Mouse (Mus musculus): ENCODE results near the gene Pp2d1. TPM values are rescaled to one million over a fixed set of nuclear protein-coding genes. Genes with fewer than 3 reads are reported as not detected.

Pp2d1 gene
- polyA plus RNA-seq, 1 experiment from 2014 or later: 0.15 TPM

DNA sequence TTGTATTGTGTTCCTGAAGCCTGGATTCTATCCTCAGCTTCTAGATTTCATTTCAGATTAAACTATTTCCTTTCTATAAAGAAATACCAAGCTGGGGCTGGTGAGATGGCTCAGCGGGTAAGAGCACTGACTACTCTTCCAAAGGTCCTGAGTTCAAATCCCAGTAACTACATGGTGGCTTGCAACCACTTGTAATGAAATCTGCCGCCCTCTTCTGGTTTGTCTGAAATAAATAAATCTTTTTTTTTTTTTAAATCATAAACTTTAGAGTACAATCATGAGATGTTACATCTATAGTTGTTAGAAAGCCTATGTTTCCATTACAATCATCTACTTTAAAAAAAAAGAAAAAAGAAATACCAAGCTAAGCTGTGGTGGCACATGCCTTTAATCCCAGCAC lies 36.3 kb downstream of the Pp2d1 start:
- Histone ChIP-seq H3K27me3 (ENCODE audit: low read depth, poor library complexity, severe bottlenecking) (no peaks in the 10 kb centered on the region), H3K4me1 (no peaks in the 10 kb centered on the region), H3K9me3 (replicated peaks) (no peaks in the 10 kb centered on the region), H3K4me3 (no peak overlapping the region), H3K27ac (replicated peaks) (no peak overlapping the region), H3K36me3 (peaks cover 86% of the 10 kb centered on the region)
- WGBS: 90% methylated on average over 2 of the region's 2 CpGs
- DNase-seq (ENCODE audit: low spot score): no peak

- 87% methylated on average over 1 of the region's 1 CpGs for WGBS
- Histone ChIP-seq H3K36me3 (peaks cover 94% of the 10 kb centered on the region), H3K27ac (replicated peaks) (no peak overlapping the region), H3K9me3 (replicated peaks) (no peaks in the 10 kb centered on the region), H3K27me3 (ENCODE audit: low read depth, poor library complexity, severe bottlenecking) (no peaks in the 10 kb centered on the region), H3K4me3 (no peak overlapping the region), H3K4me1 (no peaks in the 10 kb centered on the region)
- no peak for DNase-seq (ENCODE audit: low spot score)
Measured at GRCm38 (mm10) chr17:53489007-53489378, 50.3 kb downstream of the Pp2d1 start.

DNA sequence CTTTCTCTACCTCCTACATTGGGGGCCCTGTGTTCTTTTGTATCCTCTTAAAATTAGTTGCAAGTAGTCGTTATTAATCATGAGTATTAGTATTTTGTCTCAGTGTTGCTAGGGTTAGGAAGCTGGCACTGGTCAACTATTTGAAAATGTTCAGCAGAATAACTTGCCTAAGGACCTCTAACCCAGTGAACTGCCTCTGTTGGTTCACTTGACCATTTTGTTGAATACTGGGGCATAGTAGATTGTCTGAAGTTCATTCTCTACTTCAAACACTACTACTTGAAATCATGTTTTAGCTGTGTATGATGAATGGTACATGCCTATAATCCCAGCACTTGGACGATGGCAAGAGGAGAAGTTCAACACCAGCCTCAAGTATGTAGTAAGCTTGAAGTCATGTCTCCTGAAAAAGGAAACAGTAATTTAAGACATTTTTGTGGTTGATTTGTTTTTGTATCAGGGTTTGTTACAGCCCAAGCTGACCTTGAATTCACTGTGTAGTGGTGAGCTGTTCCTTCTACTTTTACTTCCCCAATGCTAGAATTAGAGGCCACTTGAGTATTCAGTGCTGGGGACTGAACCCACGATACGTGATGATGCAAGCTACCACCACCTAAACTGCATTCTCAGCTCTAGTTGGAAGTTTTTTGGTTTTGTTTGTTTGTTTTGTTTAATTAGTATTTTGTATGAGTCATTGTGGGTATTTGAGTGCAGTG lies 50.8 kb downstream of the Pp2d1 start:
- Histone ChIP-seq H3K27me3 (ENCODE audit: low read depth, poor library complexity, severe bottlenecking) (no peaks in the 10 kb centered on the region), H3K27ac (replicated peaks) (no peak overlapping the region), H3K4me1 (no peaks in the 10 kb centered on the region), H3K4me3 (no peak overlapping the region), H3K36me3 (peaks cover 93% of the 10 kb centered on the region), H3K9me3 (replicated peaks) (no peaks in the 10 kb centered on the region)
- WGBS: 92% methylated on average over 4 of the region's 4 CpGs
- DNase-seq (ENCODE audit: low spot score): no peak

DNA sequence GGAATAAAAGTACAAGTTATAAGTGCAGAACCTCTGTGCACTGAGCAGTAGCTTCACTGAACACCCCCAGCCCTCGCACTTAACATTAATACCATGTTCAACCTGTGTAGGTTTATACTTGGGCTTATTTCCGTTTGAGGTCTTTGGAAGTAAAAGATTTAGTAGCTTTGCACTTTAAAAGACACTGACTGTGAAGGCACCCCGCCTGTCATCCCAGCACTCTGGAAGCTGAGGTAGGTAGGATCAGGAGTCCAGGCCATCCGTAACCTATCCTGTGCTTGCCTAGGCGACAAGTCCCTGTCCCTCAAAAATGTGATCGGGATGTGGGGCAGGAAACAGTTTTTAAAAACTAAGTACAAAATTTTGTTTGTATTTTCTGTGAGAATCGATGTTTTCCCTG lies 58.8 kb downstream of the Pp2d1 start:
- no peak for DNase-seq (ENCODE audit: low spot score)
- Histone ChIP-seq H3K9me3 (replicated peaks) (no peaks in the 10 kb centered on the region), H3K27me3 (ENCODE audit: low read depth, poor library complexity, severe bottlenecking) (no peaks in the 10 kb centered on the region), H3K27ac (replicated peaks) (no peak overlapping the region), H3K4me3 (peak overlapping the region; percentile 77), H3K4me1 (peaks cover 24% of the 10 kb centered on the region), H3K36me3 (peaks cover 21% of the 10 kb centered on the region)
- WGBS: 58% methylated on average over 7 of the region's 7 CpGs

- DNase-seq (ENCODE audit: low spot score): peak; percentile 69
Measured at GRCm38 (mm10) chr17:53479604-53480041, 59.6 kb downstream of the Pp2d1 start.

GRCm38 (mm10) chr17:53478858-53479603 lies 60.2 kb downstream of the Pp2d1 start, which contains the start of gene Rab5a:
Gene Rab5a (plus strand): TSS chr17:53479234.
- Histone ChIP-seq H3K4me1 (peaks cover 24% of the 10 kb centered on the region), H3K27me3 (ENCODE audit: low read depth, poor library complexity, severe bottlenecking) (no peaks in the 10 kb centered on the region), H3K9me3 (replicated peaks) (no peaks in the 10 kb centered on the region), H3K27ac (replicated peaks) (peak within 1 kb of the TSS; percentile 95), H3K36me3 (peaks cover 7% of the 10 kb centered on the region), H3K4me3 (peak within 1 kb of the TSS; percentile 77)
- WGBS: under 1% methylated on average over 80 of the region's 82 CpGs
- DNase-seq (ENCODE audit: low spot score): peak; percentile 99

More at GRCm38 (mm10) chr17:53479604-53480041, 59.6 kb downstream of the Pp2d1 start:
- Histone ChIP-seq H3K27me3 (ENCODE audit: low read depth, poor library complexity, severe bottlenecking) (no peaks in the 10 kb centered on the region), H3K4me1 (peaks cover 24% of the 10 kb centered on the region), H3K36me3 (peaks cover 13% of the 10 kb centered on the region), H3K9me3 (replicated peaks) (no peaks in the 10 kb centered on the region), H3K4me3 (peak overlapping the region; percentile 77), H3K27ac (replicated peaks) (peak overlapping the region; percentile 95)
- under 1% methylated on average over 32 of the region's 33 CpGs for WGBS

- Histone ChIP-seq H3K4me3 (peak overlapping the region; percentile 77), H3K4me1 (peaks cover 24% of the 10 kb centered on the region), H3K36me3 (0 out of 2 replicates have a peak, but pooled peaks cover 3% of the 10 kb centered on the region), H3K9me3 (replicated peaks) (no peaks in the 10 kb centered on the region), H3K27ac (replicated peaks) (peak overlapping the region; percentile 95), H3K27me3 (ENCODE audit: low read depth, poor library complexity, severe bottlenecking) (no peaks in the 10 kb centered on the region)
- WGBS: 11% methylated on average over 15 of the region's 15 CpGs
- no peak for DNase-seq (ENCODE audit: low spot score)
Measured at GRCm38 (mm10) chr17:53478066-53478857, 61.0 kb downstream of the Pp2d1 start.

GRCm38 (mm10) chr17:53468697-53469096 lies 70.6 kb downstream of the Pp2d1 start:
- H3K27me3 ChIP-seq (ENCODE audit: low read depth, poor library complexity, severe bottlenecking): no peaks in the 10 kb centered on the region
- H3K9me3 ChIP-seq (replicated peaks): no peaks in the 10 kb centered on the region

DNA sequence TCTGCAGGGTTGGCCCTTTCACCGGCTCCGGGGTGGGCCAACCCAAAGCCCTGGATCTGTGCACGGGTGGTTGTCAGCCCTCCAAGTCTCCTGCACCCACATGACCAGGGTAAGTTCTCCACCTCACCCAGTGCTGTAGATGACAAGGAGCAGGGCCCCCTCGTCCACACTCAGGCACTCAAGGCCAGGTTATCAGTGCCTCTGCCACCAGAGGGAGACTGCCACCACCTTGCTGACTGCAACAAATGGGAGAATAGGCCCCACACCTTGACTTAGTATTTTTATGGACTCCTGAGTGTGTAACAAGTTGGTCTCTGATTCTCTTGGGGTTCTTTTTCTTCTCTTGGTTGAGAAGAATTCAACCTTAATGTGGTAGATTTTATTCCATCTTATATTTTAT lies 73.7 kb downstream of the Pp2d1 start:
- H3K9me3 ChIP-seq (replicated peaks): no peaks in the 10 kb centered on the region
- no peaks in the 10 kb centered on the region for H3K27me3 ChIP-seq (ENCODE audit: low read depth, poor library complexity, severe bottlenecking)
- H3K27ac ChIP-seq (replicated peaks): no peak overlapping the region
- no peak overlapping the region for H3K4me3 ChIP-seq
- H3K4me1 ChIP-seq: peaks cover 15% of the 10 kb centered on the region
- no peak for DNase-seq (ENCODE audit: low spot score)
- 56% methylated on average over 4 of the region's 4 CpGs for WGBS
- no peaks in the 10 kb centered on the region for H3K36me3 ChIP-seq

More at GRCm38 (mm10) chr17:53468697-53469096, 70.6 kb downstream of the Pp2d1 start:
- Histone ChIP-seq H3K4me3 (no peak overlapping the region), H3K4me1 (peaks cover 3% of the 10 kb centered on the region), H3K36me3 (no peaks in the 10 kb centered on the region), H3K27ac (replicated peaks) (no peak overlapping the region)
- DNase-seq (ENCODE audit: low spot score): no peak

DNA sequence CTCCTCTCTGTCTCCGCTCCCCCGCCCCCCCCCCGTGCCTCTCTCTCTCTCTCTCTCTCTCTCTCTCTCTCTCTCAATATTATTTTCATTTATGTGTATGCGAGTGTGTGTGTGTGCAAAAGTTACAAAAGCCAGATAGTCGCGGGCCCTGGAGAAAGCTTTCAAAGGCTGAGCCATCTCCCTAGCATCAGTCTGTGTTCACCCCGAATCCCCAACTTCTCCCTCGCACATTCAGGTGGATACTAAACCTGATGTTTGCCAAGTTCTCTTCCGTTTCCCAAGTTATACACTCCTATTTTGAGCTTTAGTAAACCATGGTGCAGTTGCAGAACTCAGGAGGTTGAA lies 75.8 kb downstream of the Pp2d1 start:
- Histone ChIP-seq H3K27ac (replicated peaks) (peak overlapping the region; percentile 84), H3K4me1 (peaks cover 15% of the 10 kb centered on the region), H3K36me3 (no peaks in the 10 kb centered on the region), H3K27me3 (ENCODE audit: low read depth, poor library complexity, severe bottlenecking) (no peaks in the 10 kb centered on the region), H3K9me3 (replicated peaks) (no peaks in the 10 kb centered on the region), H3K4me3 (peak overlapping the region; percentile 55)
- 26% methylated on average over 7 of the region's 9 CpGs for WGBS
- DNase-seq (ENCODE audit: low spot score): no peak

DNA sequence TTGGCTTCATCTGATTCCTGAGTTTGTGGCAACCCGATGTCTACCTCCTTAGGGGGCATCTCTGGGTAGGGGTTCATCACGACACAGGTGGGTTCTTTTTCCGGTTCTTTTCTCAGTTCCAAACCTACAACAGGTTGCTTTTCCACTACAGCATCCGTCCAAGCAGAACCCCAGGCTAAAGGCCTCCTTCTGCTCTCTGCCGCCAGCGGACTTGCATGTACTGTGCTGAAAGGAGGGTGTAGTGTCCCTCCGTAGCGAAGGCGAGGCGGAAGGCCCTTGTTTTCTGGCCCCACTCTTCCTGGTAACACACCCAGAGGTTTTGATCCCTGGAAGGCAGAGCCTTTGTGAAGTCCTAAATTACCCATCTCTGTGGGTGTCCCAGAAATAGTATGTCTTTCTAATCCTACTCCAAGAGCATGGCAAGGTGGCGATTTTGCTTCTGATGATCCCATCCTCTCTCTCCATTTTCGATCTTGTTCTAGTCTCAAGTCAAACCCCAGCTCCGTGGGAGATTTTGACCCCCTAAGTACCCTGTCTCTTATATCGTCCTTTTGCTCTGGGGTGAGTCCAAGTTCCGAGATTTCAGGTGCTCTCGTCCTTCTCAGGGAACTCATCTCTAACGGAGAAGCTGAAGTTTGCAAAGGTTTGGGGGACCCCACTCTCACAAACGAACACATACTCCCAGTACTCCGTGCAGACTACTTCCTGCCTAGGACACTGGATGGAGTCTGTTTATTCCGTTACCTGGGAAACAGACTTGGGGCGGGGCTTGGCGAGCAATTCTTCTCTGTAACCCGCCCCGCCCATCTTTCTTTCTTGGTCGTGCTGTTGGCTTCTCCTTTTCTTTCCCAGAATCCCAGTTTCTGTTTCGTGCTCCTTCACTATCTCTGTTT lies 76.4 kb downstream of the Pp2d1 start, which contains the start of gene Efhb:
Efhb (minus strand) TSS at position 719 of the 893 bp plus-strand sequence.
- 21% methylated on average over 26 of the region's 26 CpGs for WGBS
- H3K27me3 ChIP-seq (ENCODE audit: low read depth, poor library complexity, severe bottlenecking): no peaks in the 10 kb centered on the region
- no peaks in the 10 kb centered on the region for H3K9me3 ChIP-seq (replicated peaks)
- H3K4me3 ChIP-seq: peak within 1 kb of the TSS; percentile 55
- H3K36me3 ChIP-seq: no peaks in the 10 kb centered on the region
- peak; percentile 83 for DNase-seq (ENCODE audit: low spot score)
- H3K27ac ChIP-seq (replicated peaks): peak within 1 kb of the TSS; percentile 84
- peaks cover 15% of the 10 kb centered on the region for H3K4me1 ChIP-seq
